Mouse (Mus musculus) cerebellum, postnatal 4 days (tissue): ENCODE results near the gene Carmil3.
A peak's percentile ranks its signal among the peaks of the same experiment; 100 is the strongest.

Source experiments
- DNase-seq, 2 experiments: peaks; one replicate each; pipeline ENCODE4 v3.0.0; 2022; ENCODE audit warnings: low spot score in 2 of 2, mixed read lengths in 1 of 2

Gene Carmil3

DNA sequence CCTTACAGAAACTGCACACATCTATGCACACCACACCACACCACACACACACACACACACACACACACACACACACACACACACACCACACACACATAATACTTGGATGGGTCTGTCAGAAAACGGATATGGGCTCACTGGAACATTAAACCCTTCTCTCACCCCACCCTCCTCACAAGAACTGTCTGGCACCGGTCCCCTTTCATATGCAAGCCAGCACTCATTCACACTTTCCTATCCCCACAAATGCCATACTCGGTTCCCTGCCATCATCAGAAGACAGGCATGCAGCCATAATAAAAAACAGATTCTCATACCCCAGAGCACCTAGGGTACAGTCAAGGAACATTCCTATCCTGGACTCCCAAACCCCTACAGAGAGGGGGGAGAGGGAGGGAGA lies 1.7 kb downstream of the Carmil3 start:
- no peak for DNase-seq

DNA sequence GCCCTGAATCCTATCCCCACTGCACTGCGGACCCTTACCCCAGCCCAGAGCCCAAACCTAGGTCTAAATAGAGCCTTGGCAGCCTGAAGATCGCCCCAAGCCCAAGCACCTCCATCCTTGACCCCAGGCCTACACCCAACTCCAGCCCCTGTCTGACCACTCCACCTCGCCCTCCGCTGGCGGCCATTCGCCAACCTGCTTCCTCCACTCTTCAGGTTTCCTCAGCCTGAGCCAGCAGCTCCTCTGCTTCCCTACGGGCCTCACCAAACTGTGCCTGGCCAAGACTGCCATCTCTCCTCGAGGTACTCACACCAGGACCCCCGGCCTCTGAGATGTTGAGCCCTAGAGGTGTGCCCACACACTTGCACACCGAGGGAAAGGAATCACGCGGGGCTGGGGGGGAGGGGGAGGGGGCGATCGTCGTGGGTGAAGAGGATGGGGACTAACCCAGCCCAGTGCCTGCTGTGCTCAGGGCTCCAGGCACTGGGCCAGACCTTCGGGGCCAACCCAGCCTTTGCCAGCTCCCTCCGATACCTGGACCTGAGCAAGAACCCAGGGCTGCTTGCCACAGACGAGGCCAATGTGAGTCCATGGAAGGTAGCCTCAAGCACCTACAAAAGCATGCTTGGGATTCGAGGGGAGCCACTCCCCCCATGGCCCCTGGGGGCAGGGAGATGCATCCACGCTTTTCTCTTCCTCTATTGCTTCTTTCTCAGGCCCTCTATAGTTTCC lies 5.2 kb downstream of the Carmil3 start:
- no peak for DNase-seq

DNA sequence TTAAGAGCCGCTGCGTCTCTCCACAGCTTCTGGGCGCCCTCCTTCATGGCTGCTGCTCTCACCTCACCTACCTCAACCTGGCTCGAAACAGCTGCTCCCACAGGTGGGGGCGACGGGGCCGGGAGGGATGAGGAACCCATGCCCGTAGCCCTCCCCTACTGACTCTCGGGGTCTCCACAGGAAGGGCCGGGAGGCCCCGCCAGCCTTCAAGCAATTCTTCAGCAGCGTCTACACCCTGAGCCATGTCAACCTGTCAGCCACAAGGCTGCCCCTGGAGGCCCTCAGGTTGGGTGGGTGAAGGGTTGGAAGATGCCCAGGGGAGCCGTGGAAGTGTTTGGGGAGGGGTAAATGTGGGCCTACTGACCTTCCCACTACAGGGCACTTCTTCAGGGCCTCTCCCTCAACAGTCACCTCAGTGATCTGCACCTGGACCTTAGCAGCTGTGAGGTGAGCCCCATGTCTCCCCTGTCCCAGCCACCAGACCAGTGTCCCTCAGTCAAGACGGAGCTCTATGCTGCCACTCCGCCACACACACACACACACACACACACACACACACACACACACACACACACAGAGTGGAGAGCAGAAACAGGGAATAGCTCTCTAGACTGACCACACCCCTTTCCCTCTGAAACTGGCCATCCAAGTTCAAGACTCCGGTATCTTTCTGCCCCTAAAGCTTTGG lies 6.5 kb downstream of the Carmil3 start:
- DNase-seq, result no peak

DNA sequence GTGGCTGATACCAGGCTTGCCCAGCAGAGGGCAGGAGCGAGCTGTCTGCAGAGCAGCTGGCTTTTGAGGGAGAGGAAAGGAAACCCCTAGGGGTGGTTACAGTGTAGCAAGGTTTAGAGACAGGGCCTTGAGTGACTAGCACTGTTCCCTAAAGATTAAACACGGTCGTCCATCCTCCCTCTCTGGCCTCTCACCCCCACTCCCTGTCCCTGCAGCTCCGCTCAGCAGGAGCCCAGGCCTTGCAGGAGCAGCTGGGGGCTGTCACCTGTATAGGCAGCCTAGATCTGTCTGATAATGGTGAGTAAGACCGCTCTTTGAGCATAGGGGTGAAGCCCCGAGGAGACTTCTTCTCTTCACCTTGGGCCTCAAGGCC lies 7.0 kb downstream of the Carmil3 start:
- DNase-seq, result peak; percentile 91 to 96

DNA sequence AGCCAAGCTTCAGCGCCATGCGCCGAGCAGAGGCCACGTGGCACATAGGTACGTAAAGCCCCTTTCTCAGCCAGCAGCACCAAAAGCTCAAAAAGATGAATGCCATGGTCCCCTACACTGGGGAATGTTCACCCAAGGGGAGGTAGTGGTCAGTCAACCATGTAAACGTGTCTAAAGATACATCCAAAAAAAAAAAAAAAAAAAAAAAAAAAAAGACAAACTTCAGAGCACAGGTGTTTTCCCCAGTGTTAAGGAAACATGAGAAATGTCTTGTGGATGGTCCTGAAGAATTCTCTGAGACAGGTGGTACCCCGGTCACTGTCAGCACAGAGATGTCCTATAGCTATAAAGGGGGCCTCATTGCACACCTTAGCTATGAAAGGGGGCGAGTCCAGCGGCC lies 15.2 kb downstream of the Carmil3 start:
- DNase-seq, result no peak

DNA sequence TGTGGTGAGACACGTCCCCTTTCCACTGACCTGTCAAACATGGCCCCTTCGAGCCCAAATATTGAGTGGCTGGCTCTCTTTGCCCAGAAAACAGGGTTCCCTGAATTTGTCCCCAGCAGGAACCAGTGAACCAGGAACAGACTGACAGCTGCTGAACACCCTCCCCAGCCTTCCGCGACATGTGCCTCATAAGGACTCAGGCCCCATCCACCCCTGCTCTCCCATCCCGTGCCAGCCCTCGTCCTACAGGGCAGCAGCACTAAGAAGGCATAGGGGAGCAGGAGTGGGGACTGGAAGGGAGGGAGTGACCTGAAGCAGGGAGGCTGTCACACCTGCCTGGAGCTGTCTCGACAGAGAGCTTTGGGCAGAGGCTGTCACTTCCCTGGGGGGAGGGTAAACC lies 17.4 kb downstream of the Carmil3 start:
- DNase-seq, result no peak

DNA sequence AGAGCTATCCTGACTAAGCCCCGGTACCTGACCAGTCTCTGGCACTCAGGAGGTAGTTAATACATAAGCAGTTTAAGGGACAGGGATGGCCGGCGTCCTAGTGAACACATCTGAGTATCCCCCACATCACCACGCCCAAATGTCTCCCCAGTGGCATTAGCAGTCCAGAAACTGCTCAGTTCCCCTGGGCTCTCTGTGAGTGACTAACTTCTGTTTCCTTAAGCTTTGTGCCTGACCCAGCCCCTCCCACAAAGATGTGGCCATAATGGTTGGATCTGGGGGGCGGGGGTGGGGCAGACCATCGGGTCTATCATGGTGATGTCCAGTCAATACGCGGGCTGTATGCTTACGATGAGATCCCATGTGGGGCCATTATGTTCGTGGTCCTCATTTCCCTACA lies 19.1 kb downstream of the Carmil3 start:
- DNase-seq, result no peak

DNA sequence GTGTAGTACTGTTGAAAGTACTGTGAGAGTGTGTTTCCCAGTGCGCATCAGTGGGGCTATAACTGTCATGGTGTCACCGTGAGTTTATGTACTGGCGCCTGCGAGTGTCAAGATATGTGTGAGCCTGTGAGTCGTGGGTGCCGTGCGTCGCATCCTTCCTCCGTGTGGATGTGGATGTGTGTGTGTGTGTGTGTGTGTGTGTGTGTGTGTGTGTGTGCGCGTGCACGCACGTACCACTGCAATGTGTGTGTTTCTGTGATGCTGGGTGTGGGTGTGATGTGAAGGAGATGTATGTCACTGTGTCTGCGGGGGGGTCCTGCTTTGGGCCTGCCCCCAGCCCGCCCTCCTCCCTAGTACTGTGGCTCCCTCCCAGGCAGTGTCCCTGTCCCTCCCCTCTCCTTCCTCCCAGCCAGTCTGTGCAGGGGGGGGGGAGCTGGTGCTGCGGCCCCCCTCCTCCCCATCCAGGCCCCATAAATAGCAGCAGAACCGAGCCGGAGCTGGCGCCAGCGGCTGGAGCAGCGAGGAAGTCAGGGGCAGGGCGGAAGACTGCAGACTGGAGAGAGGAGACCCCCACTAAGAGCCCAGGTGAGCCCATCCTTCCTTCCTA lies 19.8 kb downstream of the Carmil3 start, which contains the start of gene Cpne6:
TSS of gene Cpne6 (plus strand) at position 321 of the 607 bp plus-strand sequence.
- no peak for DNase-seq

DNA sequence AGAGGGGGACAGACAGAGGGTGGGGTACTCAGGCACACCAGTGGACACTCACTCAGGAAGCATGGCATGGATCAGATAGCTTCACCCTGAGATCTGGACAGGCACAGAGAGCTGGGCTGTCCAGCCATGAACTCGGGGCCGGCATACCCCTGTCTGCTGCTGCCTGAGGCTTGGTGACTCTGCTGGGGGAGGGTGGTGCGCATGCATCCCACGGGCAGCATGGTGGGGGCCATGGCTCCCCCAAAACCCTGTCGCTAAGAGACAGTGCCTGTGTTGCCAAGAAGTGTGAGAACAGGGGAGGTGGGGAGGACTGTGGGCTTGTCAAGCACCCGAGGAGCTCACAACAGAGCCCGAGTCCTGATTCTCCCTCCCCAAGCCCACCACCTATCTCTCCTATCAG lies 20.6 kb downstream of the Carmil3 start:
- no peak for DNase-seq

DNA sequence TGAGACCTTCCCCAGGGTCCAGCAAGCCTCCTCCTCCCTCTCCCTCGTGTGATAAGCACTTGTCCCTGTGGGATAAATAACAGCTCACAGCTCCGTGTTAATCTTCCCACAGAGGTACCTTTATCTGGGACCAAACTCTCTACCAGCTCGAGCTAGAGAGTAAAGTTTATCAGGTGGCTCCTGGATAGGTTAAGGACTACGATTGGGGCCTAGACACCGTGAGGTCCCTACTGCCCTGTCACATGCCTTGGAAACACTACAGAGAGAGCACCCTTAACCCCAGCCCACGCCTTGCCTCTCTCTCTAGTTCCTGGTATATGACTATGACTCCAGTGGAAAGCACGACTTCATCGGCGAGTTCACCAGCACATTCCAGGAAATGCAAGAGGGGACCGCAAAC lies 23.5 kb downstream of the Carmil3 start:
- no peak for DNase-seq

DNA sequence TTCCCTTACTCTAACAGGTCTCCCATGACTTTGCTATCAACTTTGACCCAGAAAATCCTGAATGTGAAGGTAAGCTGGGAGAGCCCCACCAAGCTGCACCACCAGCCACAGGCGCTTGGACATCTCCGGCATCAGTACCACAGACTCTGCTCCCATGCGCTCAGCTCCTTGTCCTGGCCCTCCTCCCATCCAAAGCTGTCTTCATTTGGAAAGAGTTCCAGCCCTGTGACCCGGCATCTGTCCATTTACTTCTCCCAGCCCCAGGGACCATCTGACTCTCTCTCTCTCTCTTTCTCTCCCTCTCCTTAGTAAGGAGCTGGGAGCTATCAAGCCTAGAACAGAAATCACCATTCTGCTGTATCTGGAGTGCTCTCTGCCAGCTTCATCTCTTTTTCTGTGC lies 25.4 kb downstream of the Carmil3 start:
- DNase-seq, result no peak

DNA sequence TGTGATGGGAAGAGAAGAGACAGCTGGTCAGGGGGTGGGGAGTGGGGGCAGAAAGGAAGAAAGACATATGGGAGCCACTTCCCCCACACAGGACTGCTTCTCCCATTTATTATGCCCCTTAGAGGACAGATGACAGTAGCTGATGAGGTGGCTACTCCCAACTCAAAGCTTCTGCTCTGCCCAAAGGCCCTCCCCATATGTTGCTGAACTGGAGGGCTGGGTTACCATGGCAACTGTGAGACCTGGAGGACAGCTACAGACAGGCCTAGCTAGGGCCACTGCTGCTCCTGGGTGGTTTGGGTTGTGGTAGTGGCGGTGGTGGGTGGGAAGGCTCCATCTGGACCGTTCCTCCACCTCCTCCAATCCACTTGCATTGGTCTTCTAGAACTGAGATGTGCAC lies 28.4 kb downstream of the Carmil3 start:
- DNase-seq, result peak in 1 of 2 experiments; percentile 60

DNA sequence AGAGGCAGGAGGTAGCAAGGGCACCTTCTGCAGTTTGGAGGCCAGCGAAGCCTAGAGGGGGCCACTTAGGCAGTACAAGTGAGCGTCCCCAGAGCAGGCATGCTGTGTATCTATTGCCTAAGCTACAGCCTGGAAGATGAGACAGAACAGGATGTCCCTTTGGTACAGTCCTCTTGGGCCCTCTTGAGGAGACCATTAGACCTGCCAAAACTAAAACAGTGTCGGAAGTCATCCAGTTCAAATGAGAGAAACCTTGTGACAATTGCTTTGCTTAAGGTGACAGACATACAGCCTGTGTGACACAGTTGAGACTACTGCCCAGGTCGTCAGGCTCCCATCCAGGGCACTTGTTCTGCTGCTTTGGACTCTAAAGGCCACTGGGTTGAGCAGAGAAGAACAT lies 29.2 kb downstream of the Carmil3 start:
- DNase-seq, result no peak

DNA sequence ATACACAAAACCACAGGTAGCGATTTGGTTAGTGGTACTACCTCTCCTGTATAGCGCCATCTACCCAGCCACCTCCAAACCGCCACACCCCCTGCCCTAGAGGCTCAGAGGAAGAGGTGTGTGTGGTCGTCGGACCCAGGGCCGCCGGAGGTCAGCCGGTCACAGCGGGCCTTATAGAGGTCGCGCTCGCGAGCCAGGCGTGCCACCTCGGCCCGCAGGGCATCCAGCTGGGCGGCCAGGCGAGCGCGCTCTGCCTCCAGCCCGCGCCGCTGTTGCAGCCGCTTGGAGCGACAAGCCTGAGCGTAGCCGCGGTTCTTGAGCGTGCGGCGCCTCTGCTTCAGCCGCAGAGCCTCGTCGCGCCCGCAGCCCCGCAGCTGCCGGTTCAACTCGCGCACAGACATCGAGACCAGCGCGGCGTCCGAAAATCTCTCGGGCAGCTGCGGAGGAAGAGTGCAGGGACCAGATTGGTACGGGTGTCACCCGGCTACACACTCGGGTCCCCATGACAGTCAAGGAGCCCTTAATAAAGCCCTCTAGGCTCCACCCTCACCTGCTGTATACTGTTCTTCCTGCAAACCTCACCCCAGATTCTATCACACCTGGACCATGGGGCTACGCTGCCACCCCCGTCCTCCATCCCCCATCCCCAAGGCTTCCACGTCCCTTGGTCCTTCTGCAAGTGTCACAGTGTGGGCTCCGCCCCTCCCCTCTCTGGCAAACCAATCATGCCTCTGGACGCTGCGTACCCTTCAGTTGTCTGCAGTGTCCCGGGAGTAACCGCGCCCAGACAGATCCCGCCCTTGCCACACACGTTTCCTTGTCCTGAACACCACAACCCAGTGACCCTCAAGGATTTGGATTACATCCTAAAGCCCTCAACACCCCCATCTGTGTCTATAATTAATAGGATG lies 30.3 kb downstream of the Carmil3 start:
- DNase-seq, result peak in 1 of 2 experiments; percentile 68

DNA sequence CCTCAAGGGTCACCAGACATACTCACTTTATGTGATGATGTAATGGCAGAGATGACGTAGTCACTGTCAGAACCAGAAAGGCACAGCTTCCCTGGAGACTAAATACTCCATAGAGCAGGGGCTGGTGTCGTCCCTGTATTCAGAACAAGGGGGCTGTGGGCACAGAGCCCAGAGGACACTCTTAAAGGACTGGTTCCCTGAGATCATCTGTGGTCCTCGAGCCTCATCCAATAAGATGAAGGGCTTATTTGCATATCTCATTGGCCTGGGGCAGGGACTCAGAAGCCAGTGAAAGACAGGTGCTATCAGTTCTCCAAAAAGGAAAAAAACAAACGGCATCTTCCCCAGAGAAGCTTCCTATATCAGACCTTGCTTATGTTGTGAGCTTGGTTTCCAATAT lies 33.6 kb downstream of the Carmil3 start:
- no peak for DNase-seq

DNA sequence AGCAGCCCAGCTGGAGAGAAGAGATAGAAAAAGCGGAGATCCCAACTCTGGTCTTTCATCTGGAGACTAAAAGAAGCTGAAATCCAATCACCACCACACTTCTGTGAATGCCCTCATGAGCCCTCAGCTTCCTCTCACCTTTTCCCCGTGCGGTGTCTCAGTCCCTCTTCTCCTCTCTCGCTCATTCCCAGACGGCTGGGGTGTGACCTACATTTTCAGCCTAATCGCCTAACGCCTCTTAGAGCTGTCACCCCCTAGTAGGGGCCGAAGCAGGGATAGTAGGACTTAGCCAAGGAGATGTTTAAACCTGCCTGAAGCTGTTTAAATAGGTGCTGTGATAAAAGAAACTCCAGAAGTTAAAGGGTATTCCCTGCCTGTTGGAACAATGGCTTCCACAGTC lies 34.3 kb downstream of the Carmil3 start, which contains the start of gene Nrl:
TSS of gene Nrl (minus strand) at position 197 of the 400 bp plus-strand sequence.
- DNase-seq, result no peak

DNA sequence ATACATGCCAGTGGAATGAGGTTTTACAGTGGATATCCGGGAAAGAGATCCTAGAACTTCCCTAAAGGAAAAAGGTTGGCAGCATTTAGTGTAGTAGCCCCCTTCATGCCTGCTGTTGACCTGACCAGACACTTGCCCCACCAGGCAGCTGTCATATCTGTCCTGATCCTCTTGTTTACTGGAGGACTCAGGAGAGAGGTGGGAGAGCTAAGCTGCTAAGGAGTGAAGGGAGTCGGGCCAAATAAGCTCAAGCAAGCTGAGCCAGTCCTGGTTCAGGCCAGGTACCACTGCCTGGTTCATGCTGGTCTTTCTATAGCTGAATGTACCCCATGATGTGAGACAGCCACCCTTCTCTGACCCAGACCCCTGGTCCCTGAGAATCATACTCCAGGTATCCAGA lies 36.2 kb downstream of the Carmil3 start:
- no peak for DNase-seq

DNA sequence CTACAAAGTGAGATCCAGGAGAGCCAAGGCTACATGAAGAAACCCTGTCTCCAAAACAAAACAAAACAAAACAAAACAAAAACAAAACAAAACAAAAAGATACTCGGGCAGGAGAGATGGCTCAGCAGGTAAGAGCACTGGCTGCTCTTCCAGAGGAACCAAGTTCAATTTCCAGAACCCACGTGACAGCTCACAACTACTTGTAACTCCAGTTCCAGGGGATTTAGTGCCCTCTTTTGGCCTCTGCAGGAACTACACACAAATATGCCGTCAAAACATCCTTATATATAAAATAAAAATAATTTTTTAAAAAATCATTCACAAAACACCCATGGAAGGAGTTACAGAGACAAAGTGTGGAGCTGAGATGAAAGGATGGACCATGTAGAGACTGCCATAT lies 37.5 kb downstream of the Carmil3 start:
- no peak for DNase-seq

DNA sequence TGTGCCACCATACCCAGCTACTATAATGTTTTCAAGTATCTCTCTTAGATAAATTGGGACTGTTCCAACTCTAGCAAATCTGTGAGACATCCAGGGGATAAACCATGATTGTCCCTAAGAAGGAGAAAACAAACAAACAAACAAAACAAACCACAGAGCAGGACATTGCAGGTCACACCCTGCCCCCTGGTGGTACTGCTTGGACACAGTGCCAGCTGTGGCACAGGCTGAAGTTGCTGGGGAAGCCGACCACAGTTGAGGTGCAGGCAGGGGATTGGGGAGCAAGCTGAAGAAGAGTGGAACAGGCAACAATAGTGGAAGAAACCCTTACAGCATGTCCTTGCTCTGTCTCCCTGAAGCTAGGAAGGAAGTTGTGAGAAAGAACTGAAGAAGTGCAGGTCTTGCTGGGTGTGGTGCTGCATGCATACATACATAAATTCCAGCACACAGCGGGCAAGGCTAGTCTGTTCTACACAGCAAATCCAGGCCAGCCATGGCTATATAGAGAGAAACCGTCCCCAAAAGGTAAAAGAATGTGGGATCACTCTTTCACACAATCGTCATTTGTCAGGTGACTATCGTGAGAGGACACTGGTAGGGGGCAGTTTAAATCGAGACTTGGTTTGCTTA lies 45.8 kb downstream of the Carmil3 start:
- DNase-seq, result peak in 1 of 2 experiments; percentile 60

DNA sequence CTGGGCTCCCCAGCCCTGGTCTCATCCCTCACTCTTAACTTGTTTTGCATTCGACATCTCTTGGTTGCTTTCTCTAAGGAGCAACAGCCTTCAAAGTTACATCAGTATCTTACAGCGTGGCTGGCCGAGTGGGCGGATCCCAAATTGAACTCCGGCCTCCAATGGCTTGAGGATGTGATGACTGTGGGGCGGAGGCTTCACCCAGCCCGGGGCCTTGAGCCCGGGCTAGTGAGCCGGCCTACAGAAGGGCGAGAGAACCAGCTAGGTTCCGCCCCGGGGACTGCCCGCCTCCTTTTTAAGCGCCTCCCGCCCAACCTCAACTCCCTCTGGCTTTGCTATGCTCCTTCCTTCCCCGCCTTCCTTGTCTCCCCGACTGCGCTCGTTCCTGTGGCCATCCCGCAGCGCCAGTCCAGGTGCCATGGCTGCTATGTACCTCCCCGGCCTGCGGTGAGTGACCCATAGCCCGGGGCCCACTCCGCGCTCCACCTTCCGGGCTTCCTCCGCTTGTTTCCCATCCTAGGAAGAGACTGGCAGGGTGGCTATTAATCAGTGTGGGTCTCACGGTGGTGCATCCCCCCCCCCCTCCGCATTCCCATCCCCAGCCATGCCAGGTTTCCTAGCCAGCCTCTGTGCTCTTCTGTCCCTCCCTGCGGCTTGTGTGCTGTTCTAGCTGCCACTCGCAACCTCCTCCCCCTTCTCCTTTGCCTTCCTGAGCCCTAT lies 49.8 kb downstream of the Carmil3 start, which contains the start of gene Pck2:
TSS of gene Pck2 (plus strand) at position 200 of the 720 bp plus-strand sequence.
- DNase-seq, result peak in 1 of 2 experiments; percentile 68
